Comparison of ENCODE assay signal across 15 mouse cellular contexts in the genomic region with DNA sequence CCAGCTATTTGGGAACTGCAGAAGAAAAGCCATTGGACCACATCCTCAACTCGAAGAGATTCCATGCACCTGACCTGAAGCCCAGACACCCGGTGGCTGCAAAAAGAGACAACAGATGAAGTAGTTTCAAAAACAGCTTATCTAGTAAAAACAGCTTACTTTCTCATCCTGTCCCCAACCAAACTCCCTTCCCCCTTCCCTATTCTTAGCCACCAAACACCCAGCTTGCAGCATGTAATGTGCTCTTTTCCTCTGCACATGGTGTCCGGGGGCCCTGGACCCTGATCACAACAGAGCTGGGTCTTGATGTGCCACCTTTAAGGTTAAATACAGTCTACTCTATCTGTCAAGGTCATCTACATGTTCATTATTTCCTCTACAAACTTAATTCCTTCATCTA.
"Had no signal": no experiment of that assay in that cellular context is flagged by ENCODE, and none has a peak within 500 bp of the region (broad histone marks: within the 10 kb centered on the region; RNA-seq: fewer than 3 reads in every experiment).

No protein-coding gene starts in this region.

- H3K4me2 ChIP-seq: limb, embryonic 15.5 days; lung, embryonic 15.5 days; midbrain, embryonic 11.5 days; midbrain, embryonic 15.5 days; neural tube, embryonic 13.5 days; stomach, embryonic 15.5 days had no signal

- H3K36me3 ChIP-seq: limb, embryonic 15.5 days; lung, embryonic 15.5 days; midbrain, embryonic 15.5 days; neural tube, embryonic 13.5 days; stomach, embryonic 15.5 days had no signal

- H3K4me1 ChIP-seq: limb, embryonic 15.5 days; lung, embryonic 15.5 days; stomach, embryonic 15.5 days had no signal

- H3K9me3 ChIP-seq: limb, embryonic 15.5 days; lung, embryonic 15.5 days; midbrain, embryonic 15.5 days; neural tube, embryonic 13.5 days; stomach, embryonic 15.5 days had no signal

- H3K4me3 ChIP-seq: layer of hippocampus, adult 2 months; limb, embryonic 15.5 days; lung, embryonic 15.5 days; midbrain, embryonic 15.5 days; neural tube, embryonic 13.5 days; stomach, embryonic 15.5 days had no signal

- H3K27ac ChIP-seq: layer of hippocampus, adult 2 months; limb, embryonic 15.5 days; lung, embryonic 15.5 days; macrophage; midbrain, embryonic 15.5 days; neural tube, embryonic 13.5 days; stomach, embryonic 15.5 days had no signal

- H3K27me3 ChIP-seq: limb, embryonic 15.5 days; lung, embryonic 15.5 days; midbrain, embryonic 15.5 days; neural tube, embryonic 13.5 days; stomach, embryonic 15.5 days had no signal

- H3K9ac ChIP-seq: limb, embryonic 15.5 days; lung, embryonic 15.5 days; midbrain, embryonic 15.5 days; neural tube, embryonic 13.5 days; stomach, embryonic 15.5 days had no signal

- DNase-seq: kidney, adult 18-20 months; kidney, postnatal 10 days; kidney, postnatal 4 days; lung, postnatal 14 days; right cerebral cortex, postnatal 14 days; thymus, adult 2 months; thymus, postnatal 36 days had no signal
